Mouse (Mus musculus) heart, postnatal 25 days (tissue): Measurements from ENCODE around the gene Gm12184. TPM values are rescaled to one million over a fixed set of nuclear protein-coding genes. Genes with fewer than 3 reads are reported as not detected.
A peak's percentile ranks its signal among the peaks of the same experiment; 100 is the strongest.

Source experiments
- DNase-seq: peaks from one replicate; pipeline ENCODE4 v3.0.0; 2022; ENCODE audit warnings: low spot score
- intact Hi-C: fragments of 180-260 bp; cut with DNase I; formaldehyde crosslinking; loops from one replicate; pipeline ENCODE4 v1.15.1; 2025
- total RNA-seq, 2 experiments: library from RNA; stranded (reverse); gene quantifications; 2 replicates each; pipeline ENCODE4 v1.2.3; 2021

Gene Gm12184
- total RNA-seq, 2 experiments from 2014 or later, result 2.0 to 3.2 TPM

DNA sequence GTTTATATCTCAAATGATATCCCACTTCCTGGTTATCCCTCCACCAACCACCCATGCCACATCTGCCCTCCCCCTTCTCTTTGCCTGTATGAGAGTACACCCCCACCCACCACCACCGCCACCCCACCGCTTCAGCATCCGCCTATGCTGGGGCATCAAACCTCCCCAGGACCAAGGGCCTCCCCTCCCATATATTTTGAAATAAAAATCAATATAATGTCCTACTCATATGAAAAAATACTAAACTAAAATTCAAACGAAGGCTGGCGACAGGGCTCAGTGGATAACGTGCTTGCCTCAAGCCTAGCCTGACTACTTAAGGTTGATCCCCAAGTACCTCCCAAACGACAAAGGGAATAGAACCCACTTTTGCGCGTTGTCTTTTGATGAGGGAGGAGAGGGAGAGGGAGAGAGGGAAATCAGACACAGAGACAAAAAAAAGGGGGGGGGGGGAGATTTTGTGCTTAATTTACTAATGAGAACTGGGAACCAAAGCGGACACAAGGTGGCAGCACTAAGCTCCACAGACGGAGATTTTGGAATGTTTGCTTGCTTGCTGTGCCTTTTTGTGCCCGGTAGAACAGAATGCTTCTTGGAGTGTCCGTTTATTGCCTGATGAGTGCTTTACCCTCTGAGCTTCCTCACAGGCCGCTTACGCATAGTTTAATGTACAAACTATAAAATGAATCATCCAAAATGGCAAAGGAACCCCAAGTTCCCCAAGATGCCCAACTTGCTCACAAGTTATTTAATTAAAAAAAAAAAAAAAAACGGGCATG is 38.0 kb downstream of the Gm12184 start:
- peak; percentile 48 for DNase-seq
- intact Hi-C loops, result loop anchor here (2.0 kb wide), 1 partner anchor 320 kb away; no protein-coding TSS in a partner anchor

DNA sequence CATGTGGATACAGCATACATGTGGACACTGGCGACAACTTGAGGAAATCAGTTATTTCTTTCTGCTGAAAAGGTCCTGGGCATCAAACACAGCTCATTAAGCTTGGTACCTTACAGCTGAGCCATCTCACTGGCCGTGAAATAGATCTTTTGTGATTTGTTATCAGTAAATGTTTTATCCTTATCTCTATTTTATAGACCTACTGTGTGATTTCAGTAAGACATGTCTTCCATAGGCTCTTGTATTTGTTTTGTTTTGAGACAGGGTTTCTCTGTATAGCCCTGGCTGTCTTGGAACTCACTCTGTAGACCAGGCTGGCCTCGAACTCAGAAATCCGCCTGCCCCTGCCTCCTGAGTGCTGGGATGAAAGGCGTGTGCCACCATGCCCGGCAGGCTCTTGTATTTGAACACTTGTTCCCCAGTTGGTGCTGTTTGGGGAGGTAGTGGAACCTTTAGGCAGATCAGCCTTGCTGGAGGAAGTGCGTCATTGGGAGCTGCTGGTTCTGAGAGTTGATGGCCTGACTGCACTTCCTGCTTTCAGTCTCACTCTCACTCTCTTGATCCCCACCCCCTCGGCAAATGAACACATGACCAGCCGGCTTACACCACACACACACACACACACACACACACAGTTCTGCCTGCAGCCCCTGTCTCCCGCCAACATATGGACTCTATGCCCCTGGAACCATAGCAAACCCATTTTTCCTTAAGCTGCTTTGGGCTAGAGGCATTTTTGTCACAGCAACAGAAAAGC is 38.8 kb downstream of the Gm12184 start:
- intact Hi-C loops, result loop anchor here (2.0 kb wide), 1 partner anchor 321 kb away; no protein-coding TSS in a partner anchor
- DNase-seq, result peak; percentile 21

GRCm38 (mm10) chr11:48782243-48782642 is 44.2 kb downstream of the Gm12184 start:
- DNase-seq, result no peak
- intact Hi-C loops, result no loop called here

DNA sequence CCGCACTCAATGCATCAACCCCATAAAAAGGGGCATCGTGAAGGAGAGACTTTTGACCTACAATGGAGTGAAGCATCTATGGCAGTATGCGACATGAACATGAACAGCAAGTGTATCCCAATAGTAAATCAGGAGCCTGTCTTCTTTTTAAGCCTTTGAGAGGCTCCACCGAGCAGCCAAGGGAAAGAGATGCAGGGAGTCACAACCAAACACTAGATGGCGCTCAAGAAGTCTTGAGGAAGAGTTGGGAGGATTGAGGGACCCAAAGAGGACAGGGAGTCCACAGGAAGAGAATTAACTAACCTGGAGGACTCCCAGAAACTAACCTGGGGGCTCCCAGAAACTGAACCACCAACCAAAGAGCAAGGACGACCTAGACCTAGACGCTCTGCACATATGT is 47.0 kb downstream of the Gm12184 start:
- DNase-seq, result no peak
- intact Hi-C loops, result no loop called here

DNA sequence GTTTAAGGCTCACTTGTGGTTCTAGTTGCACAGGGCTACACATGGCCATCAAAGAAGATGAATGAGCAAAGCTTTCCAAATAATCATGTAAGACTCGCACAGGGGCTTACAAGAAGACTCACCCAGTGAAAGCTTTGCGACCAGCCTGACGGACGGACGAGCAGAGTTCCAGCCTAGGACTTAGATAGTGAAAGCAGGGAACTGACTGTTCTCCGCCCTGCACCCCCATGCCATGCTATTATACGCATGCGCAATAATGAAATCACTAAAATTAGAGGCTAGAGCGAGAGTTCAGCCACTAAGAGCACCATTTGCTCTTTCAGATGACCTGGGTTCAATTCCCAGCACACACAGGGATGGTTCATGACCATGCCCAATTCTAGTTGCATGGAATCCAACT is 49.2 kb downstream of the Gm12184 start:
- intact Hi-C loops, result no loop called here
- no peak for DNase-seq

DNA sequence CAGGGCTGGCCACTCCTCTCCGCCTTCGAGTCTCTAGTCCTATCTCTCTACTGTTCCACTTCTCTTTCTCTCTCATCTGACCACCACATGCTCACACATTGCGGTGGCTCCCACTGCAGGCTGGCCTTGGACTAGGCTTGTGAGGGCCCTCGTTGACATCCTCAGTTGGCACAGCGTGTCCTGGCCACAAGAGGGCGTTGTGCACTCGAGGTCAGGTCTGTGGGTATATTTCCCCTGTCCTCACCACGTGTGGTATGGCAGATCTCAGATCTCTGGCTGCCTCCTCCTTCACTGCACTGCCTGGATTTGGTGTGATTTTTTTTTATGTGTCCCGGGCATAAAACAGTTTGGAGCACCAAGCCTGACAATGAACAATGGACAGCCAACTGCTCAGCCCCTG is 49.8 kb downstream of the Gm12184 start:
- intact Hi-C loops, result no loop called here
- no peak for DNase-seq

DNA sequence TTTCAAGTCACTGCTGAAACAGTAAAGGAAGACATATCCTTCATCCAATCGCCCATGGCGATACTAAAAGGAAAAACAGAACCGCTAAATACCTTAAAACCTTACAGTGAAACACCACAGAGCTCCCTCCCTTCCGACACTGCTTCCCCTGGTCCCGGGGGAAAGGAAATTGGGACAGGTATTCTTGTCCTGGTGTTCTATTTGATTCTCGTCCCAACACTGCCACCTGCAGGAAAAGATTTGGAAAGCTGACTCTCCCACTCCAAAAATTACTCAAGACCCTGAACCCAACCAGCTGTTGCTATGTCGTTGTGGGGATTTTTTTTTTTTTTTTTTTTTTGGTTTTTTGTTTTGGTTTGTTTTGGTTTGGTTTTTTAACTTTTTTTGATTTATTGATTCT is 51.0 kb downstream of the Gm12184 start:
- intact Hi-C loops, result no loop called here

More for the DNA sequence above, 51.0 kb downstream of the Gm12184 start:
- DNase-seq, result no peak

Other genes starting within 250 kb of the Gm12184 start
- 100 to 1,000 TPM; 397 to 416 TPM for gene Rack1, start 26.3 kb downstream of the Gm12184 start, total RNA-seq
- 10 to 100 TPM; 17.8 to 20.4 TPM for gene Trim41, start 9.3 kb downstream of the Gm12184 start, total RNA-seq
- gene Trim7, start 515 bp downstream of the Gm12184 start, total RNA-seq, result 10 to 100 TPM; 15.7 to 23.2 TPM
- gene Irgm1, start 45.0 kb upstream of the Gm12184 start, total RNA-seq, result 1 to 10 TPM; 8.8 to 8.9 TPM
- 1 to 10 TPM in 1 of 2 experiments, under 1 TPM in 1; 0.75 to 1.4 TPM for gene Gm5431, start 75.6 kb upstream of the Gm12184 start, total RNA-seq
- gene Psme2b, start 119.5 kb upstream of the Gm12184 start, total RNA-seq, result 1 to 10 TPM; 2.7 to 3.1 TPM
- not detected for gene Olfr56, start 152.2 kb upstream of the Gm12184 start, total RNA-seq
- 1 to 10 TPM; 4.4 to 4.6 TPM for gene 9930111J21Rik1, start 152.7 kb upstream of the Gm12184 start, total RNA-seq
- under 1 TPM; 0.31 to 0.61 TPM for gene Gm12185, start 165.6 kb upstream of the Gm12184 start, total RNA-seq
- 1 to 10 TPM; 1.9 to 2.0 TPM for gene Tgtp1, start 167.5 kb upstream of the Gm12184 start, total RNA-seq
- 1 to 10 TPM; 5.6 to 7.0 TPM for gene 9930111J21Rik2, start 224.6 kb upstream of the Gm12184 start, total RNA-seq
- gene Tgtp2, start 237.6 kb upstream of the Gm12184 start, total RNA-seq, result 1 to 10 TPM in 1 of 2 experiments, under 1 TPM in 1; 0.55 to 1.7 TPM
- gene Ifi47, start 249.9 kb upstream of the Gm12184 start, total RNA-seq, result 1 to 10 TPM; 1.3 to 3.0 TPM